Mouse (Mus musculus) kidney, postnatal 36 days (tissue): Measurements from ENCODE around the gene Zfp229.
"Not testable (repeated sequence)": the region's sequence is repeated elsewhere in the genome, so short reads cannot be mapped to it uniquely, and the experiment has no call there.

ENCODE experiments used
- DNase-seq, 2 experiments: peaks; one replicate each; pipeline ENCODE4 v3.0.0; 2021 to 2022; ENCODE audit warnings: mixed read lengths in 2 of 2

Zfp229 gene

DNA sequence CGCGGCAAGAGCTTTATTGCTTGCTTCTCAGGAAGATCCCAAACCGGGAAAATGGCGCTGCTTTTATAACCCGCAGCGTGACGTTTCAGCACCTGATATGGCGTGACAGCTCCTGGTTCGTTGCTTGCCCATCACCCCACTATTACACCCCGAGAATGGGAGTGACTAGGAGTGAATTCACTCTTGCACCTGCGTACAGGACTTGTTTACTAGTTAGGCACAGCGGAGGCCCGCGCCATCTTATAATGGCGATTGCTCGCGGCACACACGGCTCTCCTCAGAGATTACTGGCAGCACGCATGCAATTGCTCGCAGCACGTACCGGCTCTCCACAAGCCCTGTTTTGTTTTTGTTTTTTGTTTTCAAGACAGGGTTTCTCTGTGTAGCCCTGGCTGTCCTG, at the start of gene Zfp229:
Gene Zfp229 (plus strand): TSS at position 301 of the 400 bp plus-strand sequence.
- not testable (repeated sequence) for DNase-seq

GRCm38 (mm10) chr17:21691560-21691959, 39.0 kb upstream of the Zfp229 start, which contains the start of gene Gm10226:
Gene Gm10226 (plus strand): TSS chr17:21691860.
- DNase-seq, result no peak

- DNase-seq, result no peak
Observed at GRCm38 (mm10) chr17:21693342-21693741, 37.3 kb upstream of the Zfp229 start.

- no peak for DNase-seq
Observed at GRCm38 (mm10) chr17:21696073-21696472, 34.5 kb upstream of the Zfp229 start.

DNA sequence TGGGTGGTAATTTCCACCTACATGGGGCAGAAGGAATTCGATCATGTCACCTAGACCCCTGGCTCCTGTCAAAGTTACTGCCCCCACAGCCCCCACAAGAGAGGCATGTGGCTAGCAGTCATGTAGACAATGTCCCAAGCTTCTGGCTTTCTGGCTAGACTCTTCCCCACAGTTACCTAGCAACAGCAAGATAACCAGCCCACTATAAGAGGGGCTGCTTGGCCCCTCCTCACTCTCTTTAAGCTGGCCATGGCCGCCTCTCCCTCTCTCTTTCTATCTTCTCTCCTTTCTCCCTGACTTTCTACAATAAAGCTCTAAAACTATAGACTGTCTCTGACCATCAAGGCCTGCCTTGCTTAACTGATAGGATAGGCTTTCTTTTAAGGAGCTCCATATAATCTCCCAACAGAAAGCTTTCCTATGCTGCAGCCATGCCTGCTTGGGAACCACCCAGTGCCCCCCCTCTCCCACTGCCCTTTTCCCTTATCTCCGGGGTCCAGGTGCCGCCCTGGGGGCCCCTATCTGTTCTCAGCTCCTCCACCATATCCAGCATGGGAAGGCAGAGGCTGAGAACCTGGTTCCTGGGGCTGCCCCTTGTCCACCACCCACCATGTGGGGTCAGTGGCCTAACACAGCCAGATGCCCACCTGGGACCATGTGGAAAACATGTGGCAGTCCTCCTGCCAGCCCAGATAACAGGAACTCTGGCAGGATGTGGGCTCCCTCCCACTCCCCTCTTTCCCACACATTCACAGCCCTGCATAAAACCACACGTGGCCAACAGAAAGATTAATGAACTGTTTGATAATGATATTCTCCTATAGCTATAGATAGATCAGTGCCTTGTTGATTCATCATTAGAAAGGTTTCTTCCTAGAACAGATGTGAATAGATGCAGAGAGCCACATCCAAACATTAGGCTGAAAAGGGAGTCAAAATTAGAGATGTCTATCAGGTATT, 28.0 kb upstream of the Zfp229 start:
- DNase-seq, result no peak

GRCm38 (mm10) chr17:21703414-21703813, 27.2 kb upstream of the Zfp229 start:
- no peak for DNase-seq

DNA sequence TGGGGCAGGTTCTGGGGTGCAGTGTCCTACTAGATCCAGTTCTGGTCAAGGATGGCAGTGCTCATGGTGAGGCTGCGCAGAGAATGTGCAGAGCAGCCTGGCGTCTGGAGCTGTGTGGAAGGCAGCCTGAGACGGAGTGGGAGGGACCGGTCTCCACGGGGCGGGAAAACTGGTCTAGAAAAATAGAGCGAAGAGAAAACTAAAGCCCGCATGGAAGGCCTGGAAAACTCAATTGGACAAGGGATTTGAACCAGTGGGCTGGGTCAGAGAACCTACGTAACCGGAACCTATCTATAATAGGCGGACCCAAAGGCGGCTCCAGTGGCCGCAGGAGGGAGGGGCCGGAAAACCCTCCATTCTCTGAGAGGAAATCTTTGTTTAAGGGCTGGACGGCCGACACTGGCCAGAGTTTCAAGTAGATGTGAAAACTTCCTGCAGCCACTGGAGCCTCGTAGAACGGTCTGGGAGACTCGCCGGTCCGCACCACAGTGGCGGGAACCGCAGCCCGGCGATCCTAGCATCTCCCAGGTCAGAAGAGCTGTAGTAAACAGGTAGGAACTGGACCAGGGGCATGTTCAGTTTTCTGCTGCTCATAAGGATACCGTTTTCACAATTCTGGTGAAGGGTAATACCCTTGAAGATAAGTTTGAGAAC, 23.1 kb upstream of the Zfp229 start, which contains the start of gene Zfp760:
Gene Zfp760 (plus strand): TSS at position 399 of the 654 bp plus-strand sequence.
- peak; percentile 91 to 94 for DNase-seq

- no peak for DNase-seq
Observed at GRCm38 (mm10) chr17:21708401-21708800, 22.2 kb upstream of the Zfp229 start.

DNA sequence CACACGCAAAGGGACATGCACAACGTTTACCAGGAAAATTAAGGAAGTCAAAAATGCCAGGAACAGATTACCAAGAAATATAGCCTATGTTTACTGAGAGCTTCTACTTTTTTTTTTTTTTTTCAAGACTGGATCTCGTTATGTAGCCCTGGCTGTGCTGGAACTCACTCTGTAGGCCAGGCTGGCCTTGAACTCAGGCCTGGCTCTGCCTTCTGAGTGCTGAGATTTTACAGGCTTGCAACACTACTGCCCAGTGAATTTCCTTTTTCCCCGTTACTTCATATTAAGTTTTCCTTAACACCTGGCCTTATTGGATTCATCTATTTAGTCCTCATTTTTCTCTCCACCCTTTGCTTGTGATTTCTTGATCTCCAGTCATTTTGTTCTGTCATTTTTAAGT, 2.5 kb downstream of the Zfp229 start:
- no peak for DNase-seq

DNA sequence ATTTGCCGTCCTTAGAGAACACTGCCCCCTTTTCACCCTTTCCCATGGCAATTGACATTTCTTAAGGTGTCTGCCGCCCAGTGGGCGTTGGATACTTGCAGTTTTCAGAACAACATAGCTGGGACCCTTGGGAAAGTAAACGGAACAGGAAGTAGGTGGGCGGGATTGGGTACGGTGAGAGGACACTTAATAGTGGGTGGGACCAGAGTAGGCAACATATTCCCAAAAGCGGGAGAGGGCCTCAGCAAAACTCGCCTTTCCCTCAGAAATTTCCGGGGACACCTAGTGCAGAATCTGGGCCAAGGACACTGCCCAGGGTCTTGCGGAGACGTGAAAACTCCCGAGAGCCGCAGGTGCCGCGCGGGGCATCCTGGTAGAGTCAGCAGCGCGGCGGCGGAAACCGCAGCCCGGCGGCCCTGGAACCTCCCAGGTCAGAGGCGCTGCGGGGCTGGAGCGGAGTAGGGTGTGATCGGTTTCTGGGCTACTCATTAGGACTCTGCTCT, 3.0 kb downstream of the Zfp229 start:
- peak; percentile 84 for DNase-seq

- DNase-seq, result no peak
Observed at GRCm38 (mm10) chr17:21752791-21753190, 22.2 kb downstream of the Zfp229 start.

- peak; percentile 20 to 53 for DNase-seq
Observed at GRCm38 (mm10) chr17:21753342-21754208, 23.0 kb downstream of the Zfp229 start.

DNA sequence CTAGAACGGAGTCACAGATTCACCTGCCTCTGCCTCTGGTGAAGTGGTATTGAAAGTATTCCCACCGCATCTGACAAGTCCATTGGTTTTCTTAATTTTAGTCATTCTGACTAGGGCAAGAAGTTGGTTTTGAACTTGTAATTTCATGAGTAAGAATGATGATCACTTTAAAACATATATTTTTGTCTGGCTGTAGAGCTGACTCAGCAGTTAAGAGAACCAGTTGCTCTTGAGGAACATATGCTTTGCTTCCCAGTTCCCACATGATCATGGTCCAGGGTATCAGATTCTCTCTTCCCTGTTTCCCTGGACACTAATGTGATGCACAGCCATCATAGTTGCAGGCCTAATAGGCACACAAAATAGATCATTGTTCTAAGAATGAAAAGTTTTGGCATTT, 39.7 kb downstream of the Zfp229 start:
- no peak for DNase-seq

- no peak for DNase-seq
Observed at GRCm38 (mm10) chr17:21792256-21792655, 61.7 kb downstream of the Zfp229 start.

DNA sequence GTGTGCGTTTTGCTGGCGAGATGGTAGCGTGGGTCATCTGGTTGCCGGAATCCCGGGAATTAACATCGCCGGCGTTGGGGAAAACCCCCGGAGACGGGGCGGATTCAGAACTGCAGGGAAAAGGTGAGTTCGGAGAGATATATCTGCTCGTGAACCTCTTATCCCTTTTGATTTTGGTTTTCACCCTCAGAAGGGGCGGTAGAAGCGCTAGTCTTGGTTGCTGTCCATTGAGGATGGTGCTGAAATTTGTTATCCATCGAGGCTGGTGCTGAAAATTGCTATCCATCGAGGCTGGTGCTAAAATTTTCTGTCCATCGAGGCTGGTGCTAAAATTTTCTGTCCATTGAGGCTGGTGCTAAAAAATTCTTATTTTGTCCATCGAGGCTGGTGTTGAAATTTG, 70.8 kb downstream of the Zfp229 start:
- DNase-seq, result not testable (repeated sequence)
